In the genomic region with DNA sequence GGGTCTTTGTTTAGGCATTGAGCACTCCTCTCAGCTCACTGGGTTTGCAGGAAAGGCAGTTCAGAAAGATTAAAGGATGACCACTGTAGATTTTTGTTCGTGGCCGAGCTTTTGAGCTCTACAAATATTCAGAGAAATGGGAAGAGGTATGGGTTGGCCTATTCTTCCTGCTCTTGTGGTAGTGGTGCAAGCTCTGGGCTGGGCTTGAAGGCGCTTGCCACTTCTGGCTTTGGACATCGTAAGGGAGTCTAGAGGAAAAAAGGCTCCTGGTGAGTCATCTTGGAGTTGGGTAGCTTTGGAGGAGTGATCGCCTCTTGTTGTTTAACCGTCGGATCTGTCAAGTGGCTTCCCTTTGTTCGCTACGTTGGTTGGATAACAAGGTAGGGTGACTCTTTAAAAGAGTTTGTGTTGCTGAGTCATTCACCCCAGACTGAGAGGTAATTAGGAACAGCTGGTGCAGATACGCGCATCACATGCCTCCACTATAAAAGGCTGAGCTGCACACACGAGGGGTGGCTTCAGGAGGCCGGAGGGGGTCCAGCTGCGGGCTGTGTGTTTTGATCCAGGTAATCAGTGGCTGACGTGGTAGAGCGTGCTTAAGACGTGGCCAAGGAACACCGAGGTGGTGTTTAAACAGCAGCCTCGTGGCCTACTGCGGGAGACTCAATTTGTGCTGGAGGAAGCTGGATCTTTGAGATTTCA, we compare ENCODE assay signal across 8 mouse cellular contexts. TPM values are rescaled to one million over a fixed set of nuclear protein-coding genes. Genes with fewer than 3 reads are reported as not detected.
DNase-seq lines count a peak whose midpoint lies in the region; ATAC-seq lines count a peak whose summit lies in the region.

No protein-coding gene starts in this region.

- peak overlapping the region; percentile 94 for H3K27ac ChIP-seq in forebrain, embryonic 10.5 days

- WGBS in forebrain, embryonic 10.5 days = under 1% methylated on average over 20 of the region's 20 CpGs
- WGBS in large intestine, adult 2 months = under 1% methylated on average over 20 of the region's 20 CpGs

- peak overlapping the region; percentile 77 for H3K4me3 ChIP-seq in forebrain, embryonic 10.5 days

- peak; percentile 23 for DNase-seq in cerebellum, adult 8-10 months
- DNase-seq in adrenal gland, postnatal 14 days = peak; percentile 66
- peak; percentile 69 for DNase-seq in forebrain, embryonic 10.5 days (ENCODE audit: extremely low spot score, low spot score)
- peak; percentile 53 to 70 for DNase-seq in heart, postnatal 36 days
- peak; percentile 75 for DNase-seq in large intestine, adult 2 months (ENCODE audit: low read depth, low spot score)
- DNase-seq in right cerebral cortex, postnatal 4 days = peak; percentile 16

- no peaks in the 10 kb centered on the region for H3K36me3 ChIP-seq in forebrain, embryonic 10.5 days (replicated peaks)

- no peak for ATAC-seq in cerebellum, adult (ENCODE audit: insufficient number of reproducible peaks, low FRiP score, low TSS enrichment)
- peak; percentile 47 for ATAC-seq in megakaryocyte progenitor cell, adult 5-6 weeks (replicated peaks; ENCODE audit: poor library complexity)

- no peaks in the 10 kb centered on the region for H3K9me3 ChIP-seq in forebrain, embryonic 10.5 days

- intact Hi-C loops in heart, postnatal 36 days (cut with DNase I) = loop anchor here (2.0 to 5.0 kb wide), 3 partner anchors 39 to 203 kb away; a partner anchor contains a TSS

- peaks cover 12% of the 10 kb centered on the region for H3K27me3 ChIP-seq in forebrain, embryonic 10.5 days (ENCODE audit: poor library complexity, severe bottlenecking)

- peaks cover 58% of the 10 kb centered on the region for H3K4me1 ChIP-seq in forebrain, embryonic 10.5 days

RNA-seq across cellular contexts. Expression of a gene that starts 1.1 kb away (rescaled TPM):
- total RNA-seq in adrenal gland, postnatal 14 days (2021) = 21.5 and 23.5 TPM in 2 replicates
- 10.8 and 12.0 TPM in 2 replicates for polyA plus RNA-seq in forebrain, embryonic 10.5 days (2016; fragmentation: Nextera tagmentation; extraction: Ambion mirVana)
- total RNA-seq in heart, postnatal 36 days (2021) = 10 to 100 TPM; 31.3 to 33.1 TPM
- 13.7 and 32.3 TPM in 2 replicates for polyA plus RNA-seq in large intestine, adult 2 months (2012; rRNA removed)
- 15.9 and 16.7 TPM in 2 replicates for total RNA-seq in megakaryocyte progenitor cell, adult 5-6 weeks (2015)
- total RNA-seq in megakaryocyte progenitor cell, adult 5-6 weeks (2017) = 27.2 and 32.9 TPM in 2 replicates

Comparison
In these comparisons a context has a peak if more than half of its experiments do, and no peak if none do; other contexts are left out.
1. DNase-seq: peak in every context shown above with its lines; median percentile 75 in large intestine, adult 2 months; 69 in forebrain, embryonic 10.5 days; 66 in adrenal gland, postnatal 14 days; 62 in heart, postnatal 36 days; 23 in cerebellum, adult 8-10 months; 16 in right cerebral cortex, postnatal 4 days.